Mouse (Mus musculus) stomach, embryonic 15.5 days (tissue): ENCODE results near the gene 1700123O20Rik. TPM values are rescaled to one million over a fixed set of nuclear protein-coding genes. Genes with fewer than 3 reads are reported as not detected.

Experiments used
- ATAC-seq: fragments of 200-750 bp; cut with Nextera tagmentation; 2 replicates; pipeline ENCODE4 v1.8.0; 2017; ENCODE audit warnings: low read depth, moderate number of reproducible peaks, moderate TSS enrichment; ENCODE audit not compliant: insufficient read depth, low FRiP score
- H3K27ac ChIP-seq: fragments of 300-500 bp; sonication (generic); 2 replicates; pipeline ENCODE4 v1.5.1; 2015; ENCODE audit warnings: mild to moderate bottlenecking, inconsistent platforms
- H3K27me3 ChIP-seq: fragments of 300-500 bp; sonication (generic); replicated peaks from 2 replicates; pipeline ENCODE4 v1.6.1; 2015; ENCODE audit warnings: inconsistent platforms
- H3K36me3 ChIP-seq: fragments of 300-500 bp; sonication (generic); 2 replicates; pipeline ENCODE4 v1.6.1; 2015; ENCODE audit warnings: inconsistent platforms
- H3K4me1 ChIP-seq: fragments of 300-500 bp; sonication (generic); 2 replicates; pipeline ENCODE4 v1.6.1; 2015; ENCODE audit warnings: inconsistent platforms
- H3K4me2 ChIP-seq: fragments of 300-500 bp; sonication (generic); 2 replicates; pipeline ENCODE4 v1.6.1; 2015; ENCODE audit warnings: mild to moderate bottlenecking, inconsistent platforms
- H3K4me3 ChIP-seq: fragments of 300-500 bp; sonication (generic); replicated peaks from 2 replicates; pipeline ENCODE4 v1.5.1; 2015; ENCODE audit warnings: inconsistent platforms
- H3K9ac ChIP-seq: fragments of 300-500 bp; sonication (generic); 2 replicates; pipeline ENCODE4 v1.6.1; 2015; ENCODE audit warnings: inconsistent platforms
- H3K9me3 ChIP-seq: fragments of 300-500 bp; sonication (generic); 2 replicates; pipeline ENCODE4 v1.6.1; 2016; ENCODE audit warnings: inconsistent platforms
- whole genome bisulfite sequencing: fragments of 180-500 bp; shearing (Covaris S2); methylation state at CpG from one replicate; pipeline ENCODE4 v1.1.7; 2015; 5-methylcytosine and 5-hydroxymethylcytosine counted together
- microRNA-seq: library from miRNA; unstranded; fragments of <30 nt; microRNA quantifications from one replicate; pipeline ENCODE4, GENCODE M21; 2016
- polyA plus RNA-seq: library from polyadenylated mRNA; unstranded; fragments of >200 nt; fragmentation: Nextera tagmentation; extraction: Ambion mirVana; gene quantifications from 2 replicates; pipeline ENCODE4 v1.2.1, GENCODE M21; 2015

Gene 1700123O20Rik
- polyA plus RNA-seq, 1 experiment from 2014 or later: 84.8 TPM

GRCm38 (mm10) chr14:54730305-54730704 is 44.3 kb downstream of the 1700123O20Rik start:
- Histone ChIP-seq H3K4me2 (no peak overlapping the region), H3K4me3 (no peak overlapping the region), H3K9me3 (no peaks in the 10 kb centered on the region), H3K36me3 (no peaks in the 10 kb centered on the region), H3K4me1 (no peaks in the 10 kb centered on the region), H3K9ac (no peak overlapping the region), H3K27ac (no peak overlapping the region), H3K27me3 (no peaks in the 10 kb centered on the region)
- no peak for ATAC-seq
- 84% methylated on average over 6 of the region's 6 CpGs for WGBS

- WGBS: 85% methylated on average over 8 of the region's 8 CpGs
Observed at GRCm38 (mm10) chr14:54732206-54732605, 46.2 kb downstream of the 1700123O20Rik start.

DNA sequence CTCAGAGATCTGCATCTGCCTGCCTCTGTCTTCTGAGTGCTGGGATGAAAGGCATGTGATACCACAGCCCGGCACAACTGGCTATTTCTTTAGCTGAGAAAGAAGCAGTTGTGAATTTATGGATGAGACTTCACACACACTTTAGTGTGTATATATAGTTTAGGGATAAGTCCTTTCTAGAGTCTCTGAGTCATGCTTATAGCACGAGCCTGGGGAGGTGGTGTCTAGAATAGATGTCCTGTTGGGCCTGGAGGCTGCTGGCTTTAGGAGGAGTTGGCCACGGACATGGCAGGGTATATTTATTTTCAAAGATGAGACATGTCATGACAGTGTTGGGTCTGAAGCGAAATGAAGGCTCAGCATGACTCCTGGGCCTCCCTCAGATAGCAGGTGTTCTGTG is 48.0 kb downstream of the 1700123O20Rik start:
- Histone ChIP-seq H3K4me1 (no peaks in the 10 kb centered on the region), H3K9me3 (no peaks in the 10 kb centered on the region), H3K9ac (no peak overlapping the region), H3K36me3 (no peaks in the 10 kb centered on the region), H3K27ac (no peak overlapping the region), H3K4me2 (no peak overlapping the region), H3K27me3 (no peaks in the 10 kb centered on the region), H3K4me3 (no peak overlapping the region)
- ATAC-seq: no peak
- 73% methylated on average over 4 of the region's 4 CpGs for WGBS

More at GRCm38 (mm10) chr14:54732206-54732605, 46.2 kb downstream of the 1700123O20Rik start:
- Histone ChIP-seq H3K36me3 (no peaks in the 10 kb centered on the region), H3K27ac (no peak overlapping the region), H3K9me3 (no peaks in the 10 kb centered on the region), H3K27me3 (no peaks in the 10 kb centered on the region), H3K4me2 (no peak overlapping the region), H3K4me1 (no peaks in the 10 kb centered on the region), H3K4me3 (no peak overlapping the region), H3K9ac (no peak overlapping the region)
- no peak for ATAC-seq

DNA sequence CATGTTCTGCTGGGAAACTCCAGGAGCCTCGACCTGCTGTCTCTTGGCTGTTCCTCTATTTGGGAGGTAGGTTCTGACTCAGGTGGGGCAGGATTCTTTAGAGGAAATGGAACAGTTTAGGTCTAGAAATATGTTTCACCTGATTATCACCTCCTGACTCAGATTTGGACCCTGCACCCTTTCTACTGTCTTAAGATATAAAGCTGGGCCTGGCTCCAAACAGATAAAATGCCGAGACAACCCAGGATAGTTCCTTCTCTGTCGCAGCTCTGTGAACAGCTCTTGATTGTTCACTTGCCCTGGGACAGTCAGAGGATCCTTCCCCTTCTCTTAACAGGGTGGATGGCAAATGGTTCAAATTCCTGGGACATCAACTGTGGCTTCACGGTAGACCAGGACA is 49.2 kb downstream of the 1700123O20Rik start:
- Histone ChIP-seq H3K9ac (no peak overlapping the region), H3K27ac (no peak overlapping the region), H3K27me3 (no peaks in the 10 kb centered on the region), H3K9me3 (no peaks in the 10 kb centered on the region), H3K4me1 (no peaks in the 10 kb centered on the region), H3K4me2 (no peak overlapping the region), H3K36me3 (no peaks in the 10 kb centered on the region), H3K4me3 (no peak overlapping the region)
- 65% methylated on average over 4 of the region's 4 CpGs for WGBS
- ATAC-seq: no peak

DNA sequence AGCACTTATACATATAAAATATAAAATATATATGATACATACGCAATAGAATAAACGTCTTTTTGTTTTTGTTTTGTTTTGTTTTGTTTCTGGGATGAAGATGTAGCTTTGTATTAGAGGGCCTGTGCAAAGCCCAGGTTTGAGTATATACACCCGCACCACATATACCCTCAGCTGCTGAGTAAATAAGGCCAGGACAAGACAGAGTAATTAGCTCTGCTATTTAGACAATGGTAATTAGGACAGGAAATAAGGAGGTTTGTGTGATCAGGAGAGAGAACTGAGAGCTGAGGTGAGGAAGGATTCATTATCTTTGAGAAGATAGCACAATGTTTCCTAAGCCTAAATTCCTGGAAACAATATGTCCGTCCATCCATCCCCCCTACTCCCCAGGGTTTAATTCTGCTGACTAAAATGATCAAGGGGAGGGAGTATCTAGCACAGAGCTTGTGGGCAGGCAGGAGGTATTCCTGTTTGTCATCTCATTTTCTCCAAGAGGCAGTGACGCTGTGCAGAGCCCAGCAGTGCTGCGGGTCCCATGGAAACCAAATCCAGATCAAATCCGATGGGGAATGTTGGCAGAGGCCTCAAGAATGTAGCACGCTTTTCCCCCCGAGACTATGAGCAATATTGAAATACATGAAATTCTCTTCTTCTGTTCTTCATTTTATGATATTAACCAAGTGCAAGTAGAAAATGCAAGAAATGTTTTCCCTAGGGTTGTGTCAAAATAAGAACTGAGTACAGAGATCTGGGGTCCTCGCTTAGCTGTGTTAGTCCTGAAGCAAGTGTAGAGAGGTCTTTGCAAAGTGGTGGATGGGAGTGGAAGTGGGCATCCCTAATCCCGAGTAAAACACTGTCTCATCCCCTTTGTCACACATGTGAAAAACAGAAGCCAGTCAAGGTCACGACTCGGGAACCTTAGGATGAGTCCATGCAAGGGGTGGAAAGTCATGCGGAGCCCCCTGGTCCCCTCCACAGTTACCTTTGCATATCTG is 50.8 kb downstream of the 1700123O20Rik start:
- 63% methylated on average over 14 of the region's 14 CpGs for WGBS
- no peak overlapping the region; the same call in 1 of the 2 replicates for H3K27ac ChIP-seq
- ATAC-seq: no peak; the same call in 1 of the 2 replicates

DNA sequence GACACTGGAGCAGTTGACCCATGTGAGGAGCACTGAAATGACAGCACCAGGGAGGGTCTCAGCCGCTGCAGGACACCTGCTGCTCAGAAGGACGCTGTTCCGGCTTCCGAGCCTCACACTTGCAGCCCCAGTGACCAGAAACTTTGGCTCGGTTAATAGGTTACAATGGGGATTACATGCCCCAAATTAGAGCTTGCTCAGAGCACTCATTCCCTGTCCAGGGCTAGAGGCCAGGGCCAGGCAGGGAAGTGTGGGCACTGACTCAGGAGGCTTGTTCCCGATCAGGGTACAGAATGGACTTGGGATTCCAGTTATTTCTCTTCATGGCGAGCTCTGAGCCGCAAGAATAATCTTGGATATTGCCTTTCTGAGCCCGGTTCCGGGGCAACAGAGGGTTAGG is 51.6 kb downstream of the 1700123O20Rik start:
- 83% methylated on average over 10 of the region's 10 CpGs for WGBS
- Histone ChIP-seq H3K27me3 (no peaks in the 10 kb centered on the region), H3K4me3 (no peak overlapping the region), H3K4me1 (no peaks in the 10 kb centered on the region), H3K27ac (no peak overlapping the region; the same call in 1 of the 2 replicates), H3K36me3 (no peaks in the 10 kb centered on the region), H3K4me2 (no peak overlapping the region), H3K9ac (no peak overlapping the region), H3K9me3 (no peaks in the 10 kb centered on the region)
- ATAC-seq: no peak

More for the DNA sequence above, 50.8 kb downstream of the 1700123O20Rik start:
- Histone ChIP-seq H3K4me1 (no peaks in the 10 kb centered on the region), H3K9me3 (no peaks in the 10 kb centered on the region), H3K4me2 (no peak overlapping the region), H3K27me3 (no peaks in the 10 kb centered on the region), H3K36me3 (no peaks in the 10 kb centered on the region), H3K9ac (no peak overlapping the region), H3K4me3 (no peak overlapping the region)

Small RNA genes within 50 kb of the gene (microRNA-seq; reads per million reads assigned to microRNA genes)
- not detected for gene Mir6948

Other genes with a start within 250 kb of the 1700123O20Rik start
- 49.6 and 51.9 TPM in 2 replicates for gene Lrp10, start 222.1 kb upstream of the 1700123O20Rik start, polyA plus RNA-seq
- gene Rem2, start 210.1 kb upstream of the 1700123O20Rik start, polyA plus RNA-seq: 1.6 and 2.3 TPM in 2 replicates
- 66.6 and 71.7 TPM in 2 replicates for gene Prmt5, start 168.7 kb upstream of the 1700123O20Rik start, polyA plus RNA-seq
- 48.3 and 49.3 TPM in 2 replicates for gene Haus4, start 131.6 kb upstream of the 1700123O20Rik start, polyA plus RNA-seq
- gene Ajuba, start 108.7 kb upstream of the 1700123O20Rik start, polyA plus RNA-seq: 30.8 and 32.0 TPM in 2 replicates
- gene 4931414P19Rik, start 80.2 kb upstream of the 1700123O20Rik start, polyA plus RNA-seq: 6.7 and 8.3 TPM in 2 replicates
- 370 and 382 TPM in 2 replicates for gene Psmb5, start 68.2 kb upstream of the 1700123O20Rik start, polyA plus RNA-seq
- 0.03 TPM in 2 replicates for gene Psmb11, start 64.8 kb upstream of the 1700123O20Rik start, polyA plus RNA-seq
- gene Gm17606, start 45.3 kb upstream of the 1700123O20Rik start, polyA plus RNA-seq: not detected in 2 replicates
- 3.7 and 4.5 TPM in 2 replicates for gene Cdh24, start 44.9 kb upstream of the 1700123O20Rik start, polyA plus RNA-seq
- gene Acin1, start 715 bp downstream of the 1700123O20Rik start, polyA plus RNA-seq: 111 and 116 TPM in 2 replicates
- 0.05 and 0.15 TPM in 2 replicates for gene Gm29776, start 12.6 kb downstream of the 1700123O20Rik start, polyA plus RNA-seq
- 1.3 and 1.5 TPM in 2 replicates for gene Cebpe, start 26.0 kb downstream of the 1700123O20Rik start, polyA plus RNA-seq
- gene Slc7a8, start 95.7 kb downstream of the 1700123O20Rik start, polyA plus RNA-seq: 8.1 and 12.8 TPM in 2 replicates
- 0.18 TPM in 1 of 2 replicates, not detected in the other for gene Rnf212b, start 127.9 kb downstream of the 1700123O20Rik start, polyA plus RNA-seq
- gene Homez, start 184.7 kb downstream of the 1700123O20Rik start, polyA plus RNA-seq: 8.4 and 10.6 TPM in 2 replicates
- 2.4 and 2.7 TPM in 2 replicates for gene Ppp1r3e, start 191.3 kb downstream of the 1700123O20Rik start, polyA plus RNA-seq
- 4.2 and 4.3 TPM in 2 replicates for gene Bcl2l2, start 197.2 kb downstream of the 1700123O20Rik start, polyA plus RNA-seq
- 0.19 and 0.53 TPM in 2 replicates for gene Gm20521, start 197.2 kb downstream of the 1700123O20Rik start, polyA plus RNA-seq
- 111 and 113 TPM in 2 replicates for gene Pabpn1, start 206.3 kb downstream of the 1700123O20Rik start, polyA plus RNA-seq
- gene Slc22a17, start 226.9 kb downstream of the 1700123O20Rik start, polyA plus RNA-seq: 45.5 and 48.6 TPM in 2 replicates
- gene Efs, start 239.9 kb downstream of the 1700123O20Rik start, polyA plus RNA-seq: 27.7 and 30.4 TPM in 2 replicates
- gene Il25, start 246.5 kb downstream of the 1700123O20Rik start, polyA plus RNA-seq: 0.13 TPM in 1 of 2 replicates, not detected in the other